Mouse (Mus musculus): Measurements from ENCODE around the gene 1700023F06Rik. TPM values are rescaled to one million over a fixed set of nuclear protein-coding genes. Genes with fewer than 3 reads are reported as not detected.

The 1700023F06Rik gene
- 0.12 and 0.14 TPM in 2 replicates for polyA plus RNA-seq (2014; fragmentation: Nextera tagmentation; extraction: Ambion mirVana)

DNA sequence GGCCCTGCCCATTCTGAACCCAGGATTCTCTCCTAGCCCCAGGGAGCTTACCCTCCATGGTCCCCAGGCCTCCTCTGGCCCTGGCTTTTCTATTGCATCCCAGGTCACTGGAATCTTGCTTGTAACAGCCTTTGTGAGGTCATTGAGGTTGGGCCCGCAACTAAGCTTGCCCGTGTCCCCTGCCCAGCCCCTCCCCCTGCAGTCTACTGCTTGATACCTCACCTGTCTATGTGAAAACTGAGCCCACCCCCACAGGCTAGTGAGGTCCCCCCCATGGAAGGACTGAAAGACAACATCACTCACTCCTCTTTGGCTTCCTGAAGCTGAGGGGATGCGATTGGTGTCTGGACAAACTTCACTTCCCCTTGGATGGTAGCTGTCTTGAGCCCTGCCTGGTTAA lies at the start of gene 1700023F06Rik:
Gene 1700023F06Rik (minus strand): TSS at position 101 of the 400 bp plus-strand sequence.
- no peak within 1 kb of the TSS for H3K4me3 ChIP-seq (ENCODE audit: low read depth, low read length)
- DNase-seq (ENCODE audit: low spot score, missing footprints) (no peak), ATAC-seq (ENCODE audit: low FRiP score) (no peak)
- no peak within 1 kb of the TSS for H3K27ac ChIP-seq (ENCODE audit: low read depth, low read length)
- H3K36me3 ChIP-seq (ENCODE audit: control insufficient read depth, insufficient read depth, low read length) = no peaks in the 10 kb centered on the region
- 85% methylated on average over 3 of the region's 3 CpGs for WGBS
- no peaks in the 10 kb centered on the region for H3K27me3 ChIP-seq (ENCODE audit: control insufficient read depth, insufficient read depth, low read length)
- H3K4me1 ChIP-seq (ENCODE audit: control insufficient read depth, insufficient read depth, low read length) = no peaks in the 10 kb centered on the region
- H3K4me2 ChIP-seq = no peak within 1 kb of the TSS
- no peaks in the 10 kb centered on the region for H3K9me3 ChIP-seq (ENCODE audit: control insufficient read depth, low read length)
- H3K9ac ChIP-seq (ENCODE audit: low read length) = no peak within 1 kb of the TSS

DNA sequence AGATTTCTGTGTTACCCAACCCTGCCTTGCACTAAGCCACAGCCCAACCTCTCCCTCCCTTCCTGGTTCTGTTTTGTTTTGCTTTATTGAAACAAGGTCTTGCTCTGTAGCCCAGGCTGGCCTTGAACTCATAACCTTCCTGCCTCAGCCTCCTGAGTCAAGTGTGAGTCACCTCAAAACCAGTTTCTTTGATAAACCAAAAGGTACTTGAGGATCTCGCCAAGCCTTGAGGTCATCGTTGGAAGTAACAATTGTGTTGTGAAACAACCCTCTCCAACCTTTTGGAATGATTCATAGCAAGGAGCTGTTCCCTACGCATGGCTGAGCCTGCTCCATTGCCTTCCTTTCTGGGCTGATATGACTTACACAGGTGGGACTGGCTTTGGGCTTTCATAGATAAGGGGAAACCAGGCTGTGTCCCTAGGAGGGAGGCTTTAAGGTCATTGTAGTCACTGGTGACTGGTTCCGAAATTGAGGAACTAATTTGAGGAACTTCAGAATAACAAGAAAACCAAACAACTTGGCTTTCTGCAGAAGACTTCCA lies 49.7 kb upstream of the 1700023F06Rik start:
- H3K27ac ChIP-seq (ENCODE audit: low read depth, low read length) = no peak overlapping the region
- no peak overlapping the region for H3K9ac ChIP-seq (ENCODE audit: low read length)
- H3K27me3 ChIP-seq (ENCODE audit: control insufficient read depth, insufficient read depth, low read length) = no peaks in the 10 kb centered on the region
- H3K4me3 ChIP-seq (ENCODE audit: low read depth, low read length) = no peak overlapping the region
- ATAC-seq (ENCODE audit: low FRiP score) (no peak), DNase-seq (ENCODE audit: low spot score, missing footprints) (no peak)
- no peaks in the 10 kb centered on the region for H3K36me3 ChIP-seq (ENCODE audit: control insufficient read depth, insufficient read depth, low read length)
- no peaks in the 10 kb centered on the region for H3K9me3 ChIP-seq (ENCODE audit: control insufficient read depth, low read length)
- 87% methylated on average over 4 of the region's 4 CpGs for WGBS
- peaks cover 3% of the 10 kb centered on the region for H3K4me1 ChIP-seq (ENCODE audit: control insufficient read depth, insufficient read depth, low read length)
- no peak overlapping the region for H3K4me2 ChIP-seq

DNA sequence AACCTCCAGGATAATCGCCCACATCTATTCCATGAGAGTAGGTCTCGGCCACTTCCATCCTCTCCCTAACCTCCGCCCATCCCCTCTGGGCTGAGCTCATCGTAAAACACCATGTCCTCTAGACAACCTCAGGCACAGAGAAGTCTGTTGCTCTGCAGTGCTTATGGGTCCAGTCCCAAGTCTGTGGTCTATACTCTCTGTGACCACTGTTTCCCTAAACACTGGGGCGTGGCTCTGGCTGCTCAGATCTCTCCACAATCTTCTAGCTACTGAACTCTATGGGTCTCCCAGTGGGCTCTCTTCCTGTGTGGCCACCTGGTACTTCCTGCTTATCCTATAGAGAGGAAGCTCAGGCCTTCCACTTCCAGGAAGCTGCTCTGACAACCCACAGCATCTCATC lies 45.2 kb upstream of the 1700023F06Rik start:
- H3K4me2 ChIP-seq = no peak overlapping the region
- ATAC-seq (ENCODE audit: low FRiP score) = no peak
- no peak overlapping the region for H3K27ac ChIP-seq (ENCODE audit: low read depth, low read length)
- H3K4me1 ChIP-seq (ENCODE audit: control insufficient read depth, insufficient read depth, low read length) = no peaks in the 10 kb centered on the region; the same call in 1 of the 2 replicates
- no peak overlapping the region for H3K9ac ChIP-seq (ENCODE audit: low read length)
- no peak overlapping the region for H3K4me3 ChIP-seq (ENCODE audit: low read depth, low read length)
- 91% methylated on average over 5 of the region's 5 CpGs for WGBS
- DNase-seq (ENCODE audit: low spot score, missing footprints) = no peak
- no peaks in the 10 kb centered on the region for H3K9me3 ChIP-seq (ENCODE audit: control insufficient read depth, low read length)
- no peaks in the 10 kb centered on the region for H3K36me3 ChIP-seq (ENCODE audit: control insufficient read depth, insufficient read depth, low read length)
- H3K27me3 ChIP-seq (ENCODE audit: control insufficient read depth, insufficient read depth, low read length) = no peaks in the 10 kb centered on the region

DNA sequence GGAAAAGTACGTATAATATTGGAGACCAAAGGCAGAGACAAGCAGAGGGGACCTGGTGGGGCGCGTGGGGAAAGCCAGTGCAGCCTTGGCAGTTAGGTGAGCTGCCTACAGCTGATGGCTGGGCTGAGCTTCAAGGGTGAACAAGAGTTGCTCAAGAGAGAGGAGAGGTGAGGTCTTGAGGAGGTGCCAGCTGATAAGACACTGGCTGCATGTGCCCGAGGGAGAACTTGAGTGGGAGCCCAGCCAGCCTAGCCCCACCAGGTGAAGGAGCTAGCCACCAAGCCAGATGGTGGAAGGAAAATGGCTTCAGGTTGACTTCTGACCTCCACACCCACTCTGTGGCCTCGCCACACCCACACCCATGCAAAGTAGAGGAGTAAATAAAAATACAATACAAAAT lies 44.0 kb upstream of the 1700023F06Rik start:
- Histone ChIP-seq H3K4me2 (no peak overlapping the region), H3K4me3 (ENCODE audit: low read depth, low read length) (no peak overlapping the region), H3K27me3 (ENCODE audit: control insufficient read depth, insufficient read depth, low read length) (no peaks in the 10 kb centered on the region), H3K36me3 (ENCODE audit: control insufficient read depth, insufficient read depth, low read length) (no peaks in the 10 kb centered on the region), H3K9me3 (ENCODE audit: control insufficient read depth, low read length) (no peaks in the 10 kb centered on the region), H3K27ac (ENCODE audit: low read depth, low read length) (no peak overlapping the region), H3K4me1 (ENCODE audit: control insufficient read depth, insufficient read depth, low read length) (no peaks in the 10 kb centered on the region; the same call in 1 of the 2 replicates), H3K9ac (ENCODE audit: low read length) (no peak overlapping the region)
- ATAC-seq (ENCODE audit: low FRiP score) (no peak), DNase-seq (ENCODE audit: low spot score, missing footprints) (no peak)
- 91% methylated on average over 5 of the region's 5 CpGs for WGBS

DNA sequence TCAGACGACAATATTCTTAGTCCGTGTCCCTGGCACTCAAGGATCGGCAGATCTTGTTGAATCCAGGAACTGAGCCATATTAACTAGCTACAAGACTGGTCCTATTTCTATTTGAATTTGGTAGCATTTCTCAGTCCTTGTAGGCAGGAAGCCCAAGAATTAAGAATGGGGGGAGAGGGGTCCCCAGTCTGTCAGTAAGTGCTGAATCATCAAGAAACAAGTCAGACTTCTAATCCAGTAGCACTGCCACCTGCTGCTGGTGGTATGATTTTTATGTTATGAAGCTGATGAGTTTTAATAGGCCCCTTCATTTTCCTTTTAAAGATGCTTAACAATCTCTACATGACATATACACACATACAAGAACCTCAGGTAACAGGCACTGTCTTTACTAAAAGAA lies 42.0 kb upstream of the 1700023F06Rik start:
- Histone ChIP-seq H3K27ac (ENCODE audit: low read depth, low read length) (no peak overlapping the region), H3K27me3 (ENCODE audit: control insufficient read depth, insufficient read depth, low read length) (no peaks in the 10 kb centered on the region), H3K36me3 (ENCODE audit: control insufficient read depth, insufficient read depth, low read length) (no peaks in the 10 kb centered on the region), H3K4me3 (ENCODE audit: low read depth, low read length) (no peak overlapping the region), H3K4me1 (ENCODE audit: control insufficient read depth, insufficient read depth, low read length) (no peaks in the 10 kb centered on the region; the same call in 1 of the 2 replicates), H3K4me2 (no peak overlapping the region), H3K9me3 (ENCODE audit: control insufficient read depth, low read length) (no peaks in the 10 kb centered on the region), H3K9ac (ENCODE audit: low read length) (no peak overlapping the region)
- WGBS = 91% methylated on average over 3 of the region's 3 CpGs
- DNase-seq (ENCODE audit: low spot score, missing footprints) (no peak), ATAC-seq (ENCODE audit: low FRiP score) (no peak)

DNA sequence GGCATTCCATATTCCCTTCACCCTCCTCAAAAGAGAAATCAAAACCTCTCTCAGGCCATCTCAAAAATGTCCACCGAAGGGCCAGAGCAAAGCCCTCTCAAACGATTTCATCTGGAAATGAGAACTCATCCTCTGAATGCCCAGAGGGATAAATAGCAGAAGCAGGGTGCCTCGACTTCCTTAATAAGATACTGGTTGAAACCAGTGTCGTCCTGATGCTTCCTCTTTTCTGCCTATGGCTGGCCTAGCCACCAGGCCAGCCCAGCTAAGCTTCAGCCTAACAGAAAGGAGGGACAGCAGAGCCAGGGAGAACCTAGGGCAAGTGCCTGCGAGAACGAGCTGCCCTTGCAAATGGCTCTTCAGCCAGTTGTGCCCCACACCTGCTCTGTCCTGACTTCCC lies 41.2 kb upstream of the 1700023F06Rik start:
- ATAC-seq (ENCODE audit: low FRiP score) (no peak), DNase-seq (ENCODE audit: low spot score, missing footprints) (no peak)
- H3K4me3 ChIP-seq (ENCODE audit: low read depth, low read length) = no peak overlapping the region
- H3K9me3 ChIP-seq (ENCODE audit: control insufficient read depth, low read length) = no peaks in the 10 kb centered on the region
- no peak overlapping the region for H3K27ac ChIP-seq (ENCODE audit: low read depth, low read length)
- no peaks in the 10 kb centered on the region; the same call in 1 of the 2 replicates for H3K4me1 ChIP-seq (ENCODE audit: control insufficient read depth, insufficient read depth, low read length)
- no peaks in the 10 kb centered on the region for H3K36me3 ChIP-seq (ENCODE audit: control insufficient read depth, insufficient read depth, low read length)
- H3K27me3 ChIP-seq (ENCODE audit: control insufficient read depth, insufficient read depth, low read length) = no peaks in the 10 kb centered on the region
- 81% methylated on average over 6 of the region's 6 CpGs for WGBS
- no peak overlapping the region for H3K4me2 ChIP-seq
- no peak overlapping the region for H3K9ac ChIP-seq (ENCODE audit: low read length)

DNA sequence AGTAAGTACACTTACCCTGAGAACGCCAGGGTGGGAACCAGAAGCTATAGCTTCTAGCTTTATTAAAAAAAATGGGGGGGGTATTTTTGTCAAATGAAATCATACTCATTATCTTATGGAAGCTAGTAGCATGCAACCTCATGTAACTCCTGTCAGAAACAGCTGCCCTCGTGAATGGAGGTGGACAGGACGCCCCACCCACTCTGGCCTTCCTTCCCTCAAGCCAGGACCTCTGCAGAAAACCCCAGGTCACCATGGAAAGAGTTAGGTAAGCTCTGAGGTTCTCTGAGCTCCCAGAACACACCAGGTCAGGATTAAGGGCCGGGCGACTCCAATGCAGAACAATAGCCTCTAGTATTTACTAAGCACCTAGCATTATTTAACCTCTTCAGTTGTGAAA lies 40.5 kb upstream of the 1700023F06Rik start:
- Histone ChIP-seq H3K27me3 (ENCODE audit: control insufficient read depth, insufficient read depth, low read length) (no peaks in the 10 kb centered on the region), H3K4me2 (no peak overlapping the region), H3K9ac (ENCODE audit: low read length) (no peak overlapping the region), H3K36me3 (ENCODE audit: control insufficient read depth, insufficient read depth, low read length) (0 out of 2 replicates have a peak, but pooled peaks cover 3% of the 10 kb centered on the region), H3K27ac (ENCODE audit: low read depth, low read length) (no peak overlapping the region), H3K4me3 (ENCODE audit: low read depth, low read length) (no peak overlapping the region), H3K9me3 (ENCODE audit: control insufficient read depth, low read length) (no peaks in the 10 kb centered on the region), H3K4me1 (ENCODE audit: control insufficient read depth, insufficient read depth, low read length) (no peaks in the 10 kb centered on the region; the same call in 1 of the 2 replicates)
- WGBS = 72% methylated on average over 5 of the region's 5 CpGs
- DNase-seq (ENCODE audit: low spot score, missing footprints) = no peak
- no peak for ATAC-seq (ENCODE audit: low FRiP score)

DNA sequence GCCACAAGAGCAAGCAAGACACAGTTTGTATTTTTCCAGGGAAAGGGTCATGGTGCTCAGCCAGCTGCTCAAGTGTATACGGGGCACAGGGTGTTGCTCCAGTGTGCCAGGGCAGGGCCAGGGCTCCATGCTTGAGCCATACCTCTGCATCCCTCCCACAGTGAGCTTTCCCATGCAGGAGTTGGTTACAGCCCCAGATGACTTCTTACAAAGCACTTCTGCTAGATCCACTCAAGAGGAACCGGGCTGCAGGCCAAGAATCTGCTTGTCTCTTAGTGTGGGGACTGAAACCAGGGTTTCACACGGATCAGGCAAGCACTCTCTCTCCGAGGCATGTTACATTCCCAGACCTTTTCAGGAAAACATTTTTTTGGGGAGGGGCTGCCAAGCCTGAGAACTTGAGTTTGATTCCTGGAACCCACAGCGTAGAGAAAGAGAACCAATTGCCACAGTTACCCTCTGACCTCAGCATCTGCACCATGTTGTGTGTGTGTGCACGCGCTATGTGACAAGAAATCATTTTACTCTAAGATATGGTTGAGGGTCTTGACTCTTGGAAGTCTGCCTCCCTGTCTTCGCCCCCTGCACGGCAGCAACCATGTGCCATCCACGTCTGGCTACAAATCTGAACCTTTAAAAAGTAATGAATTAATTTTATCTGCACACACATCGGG lies 39.3 kb upstream of the 1700023F06Rik start:
- 0 out of 2 replicates have a peak, but pooled peaks cover 3% of the 10 kb centered on the region for H3K36me3 ChIP-seq (ENCODE audit: control insufficient read depth, insufficient read depth, low read length)
- no peak overlapping the region for H3K27ac ChIP-seq (ENCODE audit: low read depth, low read length)
- no peaks in the 10 kb centered on the region for H3K9me3 ChIP-seq (ENCODE audit: control insufficient read depth, low read length)
- no peak overlapping the region for H3K4me3 ChIP-seq (ENCODE audit: low read depth, low read length)
- no peak overlapping the region for H3K9ac ChIP-seq (ENCODE audit: low read length)
- DNase-seq (ENCODE audit: low spot score, missing footprints) = no peak
- 85% methylated on average over 11 of the region's 11 CpGs for WGBS
- H3K4me1 ChIP-seq (ENCODE audit: control insufficient read depth, insufficient read depth, low read length) = no peaks in the 10 kb centered on the region
- no peaks in the 10 kb centered on the region for H3K27me3 ChIP-seq (ENCODE audit: control insufficient read depth, insufficient read depth, low read length)
- no peak for ATAC-seq (ENCODE audit: low FRiP score)
- H3K4me2 ChIP-seq = no peak overlapping the region

DNA sequence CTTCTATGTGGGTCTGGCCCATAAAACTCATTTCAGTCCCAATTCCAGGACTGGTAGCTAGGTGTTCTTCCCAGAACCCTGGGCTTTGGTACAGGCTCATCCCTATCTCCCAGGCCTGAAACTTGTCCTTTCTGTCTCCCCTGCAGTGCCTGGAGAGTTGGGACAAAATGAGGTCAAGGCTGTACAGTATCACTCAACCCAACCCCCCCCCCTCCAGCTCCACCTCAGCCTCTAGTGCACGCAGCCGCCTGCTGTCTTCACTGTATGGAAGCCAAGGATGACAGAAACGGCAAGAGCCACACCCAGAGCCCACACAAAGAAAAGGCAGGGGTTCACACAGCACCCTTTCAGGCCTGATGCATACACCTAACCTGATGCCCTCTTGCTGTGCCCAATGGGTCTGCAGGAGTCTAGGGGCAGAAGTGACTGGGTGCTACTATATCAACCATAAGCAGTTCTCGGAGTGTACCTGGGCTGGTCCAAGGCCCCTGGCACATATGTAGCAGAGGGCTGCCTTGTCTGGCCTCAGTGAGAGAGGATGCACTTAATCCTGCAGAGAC lies 38.5 kb upstream of the 1700023F06Rik start:
- Histone ChIP-seq H3K27ac (ENCODE audit: low read depth, low read length) (no peak overlapping the region), H3K9ac (ENCODE audit: low read length) (no peak overlapping the region), H3K4me2 (no peak overlapping the region), H3K4me3 (ENCODE audit: low read depth, low read length) (no peak overlapping the region), H3K4me1 (ENCODE audit: control insufficient read depth, insufficient read depth, low read length) (no peaks in the 10 kb centered on the region), H3K36me3 (ENCODE audit: control insufficient read depth, insufficient read depth, low read length) (0 out of 2 replicates have a peak, but pooled peaks cover 3% of the 10 kb centered on the region), H3K27me3 (ENCODE audit: control insufficient read depth, insufficient read depth, low read length) (no peaks in the 10 kb centered on the region), H3K9me3 (ENCODE audit: control insufficient read depth, low read length) (no peaks in the 10 kb centered on the region)
- no peak for DNase-seq (ENCODE audit: low spot score, missing footprints)
- 84% methylated on average over 4 of the region's 4 CpGs for WGBS
- ATAC-seq (ENCODE audit: low FRiP score) = no peak

Measured in midbrain, embryonic 11.5 days (tissue).